ENCODE assay signal across 10 mouse cellular contexts in genomic region chr17:29668051-29668986, GRCm38 (mm10). TPM values are rescaled to one million over a fixed set of nuclear protein-coding genes. Genes with fewer than 3 reads are reported as not detected.
DNase-seq lines count a peak whose midpoint lies in the region; ATAC-seq and TF ChIP-seq lines count a peak whose summit lies in the region.
"Had no signal": no experiment of that assay in that cellular context is flagged by ENCODE, and none has a peak within 500 bp of the region (broad histone marks: within the 10 kb centered on the region; RNA-seq: fewer than 3 reads in every experiment).

No protein-coding gene starts in this region.

- no peak for TF ChIP-seq POLR2A in brain, embryonic 14.5 days (IDR thresholded peaks at IDR 0.05; ENCODE audit: borderline replicate concordance, extremely low read depth, insufficient read depth, insufficient read length, poor library complexity, severe bottlenecking)
- TF ChIP-seq POLR2A in olfactory bulb, adult 2 months (IDR thresholded peaks at IDR 0.05; ENCODE audit: insufficient read depth, low read depth, low read length): no peak

- ATAC-seq in hindbrain, embryonic 15.5 days (ENCODE audit: low FRiP score, low read depth): peak; percentile 79; the same call in 1 of the 2 replicates

- no peak overlapping the region for H3K4me2 ChIP-seq in hindbrain, embryonic 15.5 days

- peak overlapping the region; percentile 74 for H3K27ac ChIP-seq in hindbrain, embryonic 15.5 days (replicated peaks)
- H3K27ac ChIP-seq in hindbrain, embryonic 10.5 days: no peak overlapping the region
- peak overlapping the region; percentile 12; the same call in 1 of the 2 replicates for H3K27ac ChIP-seq in olfactory bulb, adult 2 months (ENCODE audit: insufficient read depth, low read depth, low read length)
- H3K27ac ChIP-seq: macrophage had no signal

- no peaks in the 10 kb centered on the region for H3K9me3 ChIP-seq in hindbrain, embryonic 15.5 days
- H3K9me3 ChIP-seq in hindbrain, embryonic 10.5 days: no peaks in the 10 kb centered on the region

- TF ChIP-seq CTCF in brain, embryonic 14.5 days (IDR thresholded peaks at IDR 0.05; ENCODE audit: borderline replicate concordance, extremely low read depth, insufficient read depth, insufficient read length): no peak
- no peak for TF ChIP-seq CTCF in olfactory bulb, adult 2 months (IDR thresholded peaks at IDR 0.05; ENCODE audit: insufficient read depth, low read depth, low read length)

- peaks cover 20% of the 10 kb centered on the region for H3K36me3 ChIP-seq in hindbrain, embryonic 15.5 days
- peaks cover 92% of the 10 kb centered on the region for H3K36me3 ChIP-seq in hindbrain, embryonic 10.5 days

- H3K9ac ChIP-seq in hindbrain, embryonic 15.5 days: no peak overlapping the region

- H3K4me1 ChIP-seq in hindbrain, embryonic 15.5 days (replicated peaks): peaks cover 28% of the 10 kb centered on the region
- 0 out of 2 replicates have a peak, but pooled peaks cover 3% of the 10 kb centered on the region for H3K4me1 ChIP-seq in hindbrain, embryonic 10.5 days (replicated peaks)
- H3K4me1 ChIP-seq in olfactory bulb, adult 2 months (ENCODE audit: control insufficient read depth, insufficient read depth, low read length): peaks cover 7% of the 10 kb centered on the region; the same call in 1 of the 2 replicates

- no peak for DNase-seq in hindbrain, embryonic 10.5 days (ENCODE audit: low spot score)
- peak; percentile 79 for DNase-seq in brain, embryonic 14.5 days (ENCODE audit: low read depth)
- peak; percentile 15 to 44 for DNase-seq in layer of hippocampus, postnatal 14 days (ENCODE audit: low spot score in 2 of 2)
- DNase-seq in adipocyte (ENCODE audit: low spot score): no peak
- no peak for DNase-seq in kidney, adult 11 months
- DNase-seq in lung, postnatal 25 days (ENCODE audit: low spot score): no peak
- DNase-seq: spleen, adult 18-20 months had no signal

- H3K4me3 ChIP-seq in hindbrain, embryonic 15.5 days: no peak overlapping the region
- no peak overlapping the region for H3K4me3 ChIP-seq in hindbrain, embryonic 10.5 days
- no peak overlapping the region for H3K4me3 ChIP-seq in olfactory bulb, adult 2 months (ENCODE audit: insufficient read depth, low read depth, low read length)

- 57% methylated on average over 10 of the region's 10 CpGs for WGBS in hindbrain, embryonic 15.5 days
- WGBS in hindbrain, embryonic 10.5 days: 85% methylated on average over 10 of the region's 10 CpGs
- 68% methylated on average over 10 of the region's 10 CpGs for WGBS in olfactory bulb, adult 2 months

- H3K27me3 ChIP-seq in hindbrain, embryonic 15.5 days: no peaks in the 10 kb centered on the region
- H3K27me3 ChIP-seq in hindbrain, embryonic 10.5 days (ENCODE audit: insufficient read depth, poor library complexity, severe bottlenecking): no peaks in the 10 kb centered on the region

RNA-seq across cellular contexts. Expression of gene Cmtr1, which starts 7.9 kb away (rescaled TPM):
- 109 and 120 TPM in 2 replicates for polyA plus RNA-seq in hindbrain, embryonic 15.5 days (2015; fragmentation: Nextera tagmentation; extraction: Ambion mirVana)
- 135 and 149 TPM in 2 replicates for polyA plus RNA-seq in hindbrain, embryonic 10.5 days (2016; fragmentation: Nextera tagmentation; extraction: Ambion mirVana)
- 57.2 and 59.1 TPM in 2 replicates for polyA plus RNA-seq in brain, embryonic 14.5 days (2012; rRNA removed)
- 10 to 100 TPM; 78.9 to 93.8 TPM for total RNA-seq in layer of hippocampus, postnatal 14 days (2021)
- polyA plus RNA-seq in olfactory bulb, adult 2 months (2012; ENCODE audit: insufficient read depth, insufficient read length, low replicate concordance, missing spikeins): 491 TPM in 1 of 2 replicates, not detected in the other

RNA-seq across cellular contexts. Expression of gene Ccdc167, which starts 48.5 kb away (rescaled TPM):
- polyA plus RNA-seq in hindbrain, embryonic 15.5 days (2015; fragmentation: Nextera tagmentation; extraction: Ambion mirVana): 12.6 TPM in 2 replicates
- polyA plus RNA-seq in hindbrain, embryonic 10.5 days (2016; fragmentation: Nextera tagmentation; extraction: Ambion mirVana): 16.4 and 16.8 TPM in 2 replicates
- polyA plus RNA-seq in brain, embryonic 14.5 days (2012; rRNA removed): 18.2 and 19.1 TPM in 2 replicates
- 10 to 100 TPM; 15.1 to 23.4 TPM for total RNA-seq in layer of hippocampus, postnatal 14 days (2021)
- not detected in 2 replicates for polyA plus RNA-seq in olfactory bulb, adult 2 months (2012; ENCODE audit: insufficient read depth, insufficient read length, low replicate concordance, missing spikeins)

RNA-seq across cellular contexts. Expression of gene Gm28043, which starts 53.6 kb away (rescaled TPM):
- 2.4 and 3.3 TPM in 2 replicates for polyA plus RNA-seq in hindbrain, embryonic 15.5 days (2015; fragmentation: Nextera tagmentation; extraction: Ambion mirVana)
- polyA plus RNA-seq in hindbrain, embryonic 10.5 days (2016; fragmentation: Nextera tagmentation; extraction: Ambion mirVana): 2.8 and 3.3 TPM in 2 replicates
- polyA plus RNA-seq in brain, embryonic 14.5 days (2012; rRNA removed): 3.3 and 3.4 TPM in 2 replicates
- 1 to 10 TPM; 3.3 to 5.2 TPM for total RNA-seq in layer of hippocampus, postnatal 14 days (2021)
- not detected in 2 replicates for polyA plus RNA-seq in olfactory bulb, adult 2 months (2012; ENCODE audit: insufficient read depth, insufficient read length, low replicate concordance, missing spikeins)

RNA-seq across cellular contexts. Expression of gene Rnf8, which starts 53.7 kb away (rescaled TPM):
- 80.6 and 85.2 TPM in 2 replicates for polyA plus RNA-seq in hindbrain, embryonic 15.5 days (2015; fragmentation: Nextera tagmentation; extraction: Ambion mirVana)
- polyA plus RNA-seq in hindbrain, embryonic 10.5 days (2016; fragmentation: Nextera tagmentation; extraction: Ambion mirVana): 107 TPM in 2 replicates
- polyA plus RNA-seq in brain, embryonic 14.5 days (2012; rRNA removed): 52.9 and 57.7 TPM in 2 replicates
- total RNA-seq in layer of hippocampus, postnatal 14 days (2021): 10 to 100 TPM; 39.2 to 46.7 TPM
- polyA plus RNA-seq in olfactory bulb, adult 2 months (2012; ENCODE audit: insufficient read depth, insufficient read length, low replicate concordance, missing spikeins): not detected in 2 replicates

Comparison
In these comparisons a context has a peak if more than half of its experiments do, and no peak if none do; other contexts are left out.
1. DNase-seq: peak in brain, embryonic 14.5 days (single experiment) and layer of hippocampus, postnatal 14 days (2 of 2); none in hindbrain, embryonic 10.5 days (single experiment), adipocyte (single experiment), kidney, adult 11 months (single experiment) and lung, postnatal 25 days (single experiment).
2. RNA of gene Ccdc167, which starts 48.5 kb away (polyA plus RNA-seq): 18.2 to 19.1 TPM in brain, embryonic 14.5 days, 16.4 to 16.8 TPM in hindbrain, embryonic 10.5 days and 12.6 TPM in hindbrain, embryonic 15.5 days; not detected in olfactory bulb, adult 2 months; every median in the first group is over 10 times any median in the second.